Mouse (Mus musculus) embryo, embryonic 9.5 days (tissue): ENCODE measurements around the gene B830017H08Rik.

Experiments
- DNase-seq: peaks from one replicate; pipeline ENCODE4 v3.0.0-alpha.2; 2017; ENCODE audit errors: extremely low spot score

Gene B830017H08Rik

GRCm38 (mm10) chr16:17809711-17810110, 23.2 kb upstream of the B830017H08Rik start:
- peak; percentile 64 for DNase-seq

DNA sequence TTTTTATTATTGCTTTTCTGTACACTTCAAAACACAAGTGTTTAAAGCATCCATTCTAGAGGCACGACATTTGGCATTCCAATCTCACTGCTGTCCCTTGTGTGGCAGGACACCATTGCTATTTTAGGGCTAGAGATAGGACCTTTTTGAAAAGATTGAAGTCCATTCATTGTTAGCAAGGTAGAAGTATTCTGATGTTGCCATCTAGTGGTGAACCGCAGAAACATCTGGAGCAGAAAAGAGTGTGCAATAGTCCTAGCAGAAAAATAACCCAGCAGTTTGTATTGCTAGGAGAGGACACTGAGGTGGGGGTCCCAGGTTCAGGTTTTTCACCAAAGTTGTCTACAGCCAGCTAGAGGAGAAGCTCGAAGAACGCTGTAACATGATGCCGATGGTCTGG, 20.8 kb upstream of the B830017H08Rik start:
- DNase-seq: no peak

DNA sequence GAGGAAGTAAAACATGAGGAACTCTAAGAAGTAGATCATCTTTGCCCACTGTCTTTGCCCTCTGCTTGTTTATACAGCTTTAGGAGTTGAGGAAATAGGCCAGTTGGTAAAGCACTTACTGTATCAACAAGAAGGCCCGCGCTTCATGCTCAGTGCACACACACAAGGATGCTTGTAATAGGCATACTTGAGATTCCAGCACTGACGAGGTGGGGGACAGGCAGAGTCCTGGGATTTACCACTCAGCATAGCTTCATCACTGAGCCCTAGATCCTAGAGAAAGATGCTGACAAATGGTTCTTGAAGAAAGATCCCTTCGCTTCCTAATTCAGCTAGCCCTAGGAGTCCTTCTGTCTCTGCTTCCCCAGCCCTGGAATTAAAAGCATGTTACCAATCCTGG, 19.7 kb upstream of the B830017H08Rik start:
- DNase-seq: no peak

DNA sequence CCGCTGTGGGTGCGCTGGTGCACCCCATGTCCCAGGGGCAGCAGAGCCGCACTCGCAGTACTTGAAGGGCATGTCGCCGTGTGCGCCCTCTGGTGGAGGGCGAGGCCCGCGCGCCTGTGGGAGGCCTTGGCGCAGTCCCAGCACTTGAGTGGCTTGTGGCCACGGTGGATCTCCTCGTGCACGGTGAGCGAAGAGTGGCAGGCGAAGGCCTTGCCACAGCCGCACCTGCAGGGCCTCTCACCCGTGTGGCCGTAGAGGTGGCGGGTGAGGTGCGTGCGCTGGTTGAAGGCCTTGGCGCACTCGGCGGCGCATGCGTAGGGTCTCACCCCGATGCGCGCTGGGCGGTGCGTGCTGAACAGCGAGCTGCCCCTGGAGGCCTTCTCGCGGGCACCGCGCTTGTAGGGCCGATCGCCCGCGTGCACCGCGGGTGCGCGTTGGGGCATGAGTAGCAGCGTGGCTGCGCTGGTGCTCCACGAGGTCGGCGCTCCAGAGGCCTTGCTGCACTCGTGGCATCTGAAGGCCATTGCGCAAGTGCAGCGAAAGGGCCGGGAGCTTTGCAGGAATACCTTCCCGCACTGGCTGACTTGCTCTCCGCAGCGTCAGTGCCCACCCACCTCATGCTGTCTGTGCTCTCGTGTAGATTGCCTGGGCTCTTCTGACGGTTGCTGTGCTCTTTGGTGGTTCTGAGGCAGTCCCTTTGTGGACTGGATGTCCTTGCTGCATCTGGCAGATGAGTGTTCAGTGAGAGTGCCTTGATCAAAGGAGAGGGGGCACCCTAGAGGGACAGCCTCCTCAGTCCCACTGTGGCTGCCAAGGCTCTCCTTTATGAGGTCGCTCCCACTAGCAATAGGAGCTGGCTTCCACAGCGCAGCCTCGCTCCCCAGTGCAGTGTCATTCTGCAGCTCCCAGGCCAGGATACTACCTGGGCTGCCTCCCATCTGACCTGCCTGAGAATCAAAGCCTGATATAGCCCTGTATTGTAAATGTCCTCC, 17.2 kb upstream of the B830017H08Rik start:
- DNase-seq: peak; percentile 88

- no peak for DNase-seq
Measured at GRCm38 (mm10) chr16:17816528-17816927, 16.4 kb upstream of the B830017H08Rik start.

GRCm38 (mm10) chr16:17826500-17826899, 6.4 kb upstream of the B830017H08Rik start:
- no peak for DNase-seq

DNA sequence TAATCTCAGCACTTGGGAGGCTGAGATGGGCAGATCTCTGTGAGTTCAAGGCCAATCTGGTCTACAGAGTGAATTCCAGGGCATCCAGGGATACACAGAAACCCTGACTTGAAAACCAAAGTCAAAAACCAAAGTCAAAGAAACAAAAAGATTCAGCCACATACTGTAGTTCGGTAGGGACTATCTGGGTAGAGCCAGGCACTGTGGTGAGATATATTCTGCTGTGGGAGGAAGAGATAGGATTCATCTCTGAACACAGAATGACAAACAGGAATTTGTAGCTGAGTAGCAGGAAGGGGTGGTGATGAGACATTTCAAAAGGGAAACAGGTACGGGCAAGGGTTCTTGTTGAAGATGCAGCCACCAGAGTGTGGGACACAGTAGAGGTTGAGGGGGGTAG, 4.7 kb upstream of the B830017H08Rik start:
- no peak for DNase-seq

DNA sequence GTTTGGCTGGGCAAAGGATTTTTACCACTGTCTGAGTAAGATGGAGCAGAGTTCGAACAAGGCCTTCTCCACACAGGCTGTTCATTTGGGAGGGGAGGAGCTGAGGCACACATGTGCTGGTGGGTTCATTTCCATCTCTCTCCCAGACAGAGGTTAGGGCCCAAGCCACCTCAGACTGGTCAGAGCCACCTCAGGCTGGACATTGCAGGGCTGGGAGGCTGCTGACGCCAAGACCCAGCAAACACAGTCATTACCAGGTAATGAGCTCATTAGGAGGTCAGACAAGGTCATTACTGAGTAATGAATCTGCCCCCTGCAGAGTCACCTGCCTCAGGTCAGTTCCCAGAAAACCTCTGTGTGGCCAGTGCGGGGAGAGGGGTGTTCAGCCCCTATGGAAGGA, 4.1 kb upstream of the B830017H08Rik start:
- DNase-seq: no peak

GRCm38 (mm10) chr16:17830385-17831178, 2.3 kb upstream of the B830017H08Rik start:
- no peak for DNase-seq

DNA sequence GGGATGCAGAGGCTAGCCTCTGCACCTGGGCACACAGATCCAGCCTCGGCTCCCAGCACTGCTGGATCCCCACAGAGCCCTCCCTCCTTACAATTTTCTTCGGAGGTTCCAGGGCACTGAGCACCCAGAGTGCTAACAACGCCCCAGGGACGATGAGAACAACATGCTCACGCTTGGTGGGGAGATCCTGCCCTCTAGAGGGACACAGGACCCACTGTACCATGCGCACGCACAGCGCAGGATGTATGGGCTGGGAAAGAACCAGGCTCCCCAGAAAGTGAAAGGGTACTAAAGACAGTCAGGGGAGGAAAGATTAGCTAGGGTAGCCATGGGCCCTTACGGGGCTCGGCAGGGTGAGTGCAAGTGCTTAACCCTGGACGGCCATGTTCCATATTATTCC, 1.1 kb upstream of the B830017H08Rik start:
- no peak for DNase-seq

- DNase-seq: peak; percentile 47
Measured at GRCm38 (mm10) chr16:17833321-17833680, 380 bp downstream of the B830017H08Rik start.

DNA sequence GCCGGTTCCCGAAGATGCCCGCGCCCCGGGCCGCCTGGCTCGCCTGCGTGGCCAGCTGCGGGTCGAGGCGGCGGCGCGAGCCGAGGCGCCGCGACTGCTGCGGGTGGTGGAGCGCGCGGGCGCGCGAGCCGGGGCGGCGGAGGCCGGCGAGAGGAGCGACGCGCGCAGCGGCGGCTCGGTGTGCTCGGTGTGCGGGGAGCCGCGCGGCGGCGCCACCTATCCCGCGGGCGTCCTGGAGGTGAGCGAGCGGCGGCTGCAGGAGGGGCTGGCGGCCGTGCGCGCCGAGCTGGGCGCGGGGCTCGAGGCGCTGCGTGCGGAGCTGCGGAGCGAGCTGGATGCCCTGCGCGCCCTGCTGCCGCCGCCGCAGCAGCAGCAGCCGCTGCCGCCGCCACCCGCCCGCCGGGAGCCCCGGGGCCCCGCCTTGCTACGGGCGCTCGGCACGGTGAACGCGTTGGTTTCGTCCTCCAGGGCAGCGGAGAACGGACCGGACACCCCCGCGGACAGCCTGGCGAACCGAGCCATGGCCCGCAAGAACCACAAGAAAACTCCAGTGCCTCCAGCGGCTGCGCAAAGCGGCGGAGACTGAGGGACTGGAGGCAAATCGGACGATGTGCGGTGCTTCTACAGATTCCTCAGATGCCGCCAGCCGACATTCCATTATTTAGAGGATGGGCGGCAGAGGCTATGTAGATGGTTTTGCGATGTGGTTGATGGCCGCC, 919 bp downstream of the B830017H08Rik start:
- DNase-seq: peak; percentile 59

DNA sequence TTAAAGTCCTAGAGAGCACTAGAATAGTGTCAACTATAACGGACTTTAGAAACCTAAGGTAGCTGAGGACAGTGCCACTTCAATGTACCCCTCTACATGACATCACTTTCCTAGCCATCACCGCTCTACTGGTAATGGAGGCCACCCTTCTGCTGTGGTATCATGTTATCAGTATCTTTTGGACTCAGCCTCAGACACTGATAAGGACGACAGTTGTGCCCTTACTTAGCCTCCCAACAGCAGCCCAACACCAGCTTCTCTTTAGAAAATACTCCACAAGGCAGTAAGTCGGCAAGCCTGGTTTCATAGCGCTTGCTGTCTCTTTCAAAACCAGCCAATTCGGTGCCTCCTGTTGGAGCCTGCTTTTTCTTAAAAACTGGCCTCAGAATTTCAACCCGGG, 1.6 kb downstream of the B830017H08Rik start:
- DNase-seq: no peak

DNA sequence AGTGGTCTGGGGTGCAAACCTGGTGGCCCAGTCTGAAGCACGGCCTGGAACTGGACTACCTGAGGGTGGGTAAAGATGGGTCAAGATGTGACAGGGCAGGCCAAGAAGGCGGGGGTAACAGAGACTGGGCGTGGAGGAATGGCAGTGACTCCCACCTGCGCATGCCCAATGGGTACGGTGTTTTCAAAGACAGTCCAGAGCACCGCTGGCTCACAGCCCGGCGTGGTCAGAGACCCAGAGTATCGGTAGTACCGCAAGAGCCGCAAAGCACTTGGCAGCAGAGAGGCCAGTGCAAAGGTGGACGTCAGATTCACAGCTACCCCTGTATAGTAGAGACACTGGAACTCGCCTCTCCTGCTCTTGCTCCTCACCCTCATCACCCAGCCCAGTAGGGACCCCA, 2.6 kb downstream of the B830017H08Rik start:
- DNase-seq: no peak

GRCm38 (mm10) chr16:17838051-17838450, 5.1 kb downstream of the B830017H08Rik start, which contains the start of gene Car15:
TSS of gene Car15 (minus strand) at chr16:17838364.
- DNase-seq: no peak

GRCm38 (mm10) chr16:17839976-17840375, 7.1 kb downstream of the B830017H08Rik start:
- no peak for DNase-seq

DNA sequence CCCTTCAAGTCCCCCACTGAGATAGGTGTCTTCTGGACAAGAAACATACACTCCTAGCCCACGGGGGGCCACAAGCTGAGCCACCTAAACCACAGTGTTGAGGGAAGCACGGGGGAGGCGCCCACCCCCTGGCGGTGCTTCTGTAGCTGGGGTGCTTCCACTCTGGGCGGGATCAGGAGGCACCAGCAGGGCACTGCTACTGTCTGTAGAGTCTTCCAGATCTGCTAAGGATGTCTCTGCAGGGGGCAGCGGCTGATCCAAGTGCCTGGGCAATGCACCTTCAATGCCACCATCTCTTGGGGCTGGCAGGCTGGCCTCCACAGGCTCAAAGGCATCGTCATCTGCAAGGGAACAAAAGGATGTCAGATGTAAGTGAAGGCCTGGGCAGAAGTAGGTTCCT, 9.5 kb downstream of the B830017H08Rik start:
- no peak for DNase-seq

DNA sequence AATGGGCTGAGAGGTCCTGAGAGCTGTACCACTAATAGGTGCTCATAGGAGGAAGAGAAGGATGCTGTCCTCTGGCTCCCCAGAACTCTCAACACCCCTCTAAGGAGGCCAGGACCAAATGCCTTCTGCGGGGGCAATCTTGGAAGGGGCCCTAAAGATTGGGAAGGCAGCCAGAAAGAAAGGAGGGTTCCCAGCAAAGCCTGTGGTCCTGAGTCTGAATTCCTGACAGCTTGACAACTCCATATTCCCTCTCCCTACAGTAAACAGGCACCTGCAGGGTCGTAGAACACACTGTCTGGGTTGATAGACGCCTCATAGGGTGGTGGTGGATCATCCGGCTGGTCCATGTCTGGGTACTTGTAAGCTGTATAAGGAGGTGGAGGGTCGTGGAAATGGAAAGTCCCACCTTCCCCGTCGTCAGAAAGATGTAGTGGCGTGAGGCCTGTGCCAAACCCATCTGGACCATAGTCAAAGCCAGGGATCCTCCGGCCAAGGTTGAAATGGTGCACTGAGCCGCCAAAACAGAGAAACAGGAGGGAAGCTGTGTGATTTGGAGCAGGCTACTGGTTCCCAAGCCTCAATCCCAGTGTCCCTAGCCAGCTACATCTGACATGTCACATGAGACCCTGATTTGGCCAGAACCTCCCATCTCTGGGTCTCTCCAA, 10.9 kb downstream of the B830017H08Rik start:
- no peak for DNase-seq

DNA sequence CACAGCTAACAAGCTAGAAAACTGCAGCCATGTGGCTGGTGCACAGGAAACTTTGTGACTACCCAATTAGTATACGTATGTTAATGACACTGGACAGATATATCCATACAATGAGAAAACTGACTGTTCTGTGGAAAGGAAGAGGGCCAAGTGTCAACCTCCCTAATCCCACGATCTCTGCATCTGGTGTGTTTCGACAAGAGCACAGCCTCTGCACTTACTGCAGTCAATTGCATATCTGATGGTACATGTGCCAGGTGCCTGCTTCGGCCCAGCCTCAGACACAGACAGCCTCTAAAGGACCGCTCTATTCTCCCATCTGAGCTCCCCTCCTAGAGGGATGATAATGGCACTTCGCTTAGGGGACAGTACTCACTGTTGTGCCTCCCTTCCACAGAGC, 15.5 kb downstream of the B830017H08Rik start:
- DNase-seq: no peak

GRCm38 (mm10) chr16:17848928-17849327, 16.0 kb downstream of the B830017H08Rik start:
- DNase-seq: peak; percentile 53

- no peak for DNase-seq
Measured at GRCm38 (mm10) chr16:17849486-17849885, 16.6 kb downstream of the B830017H08Rik start.
